Mouse (Mus musculus): ENCODE data around the gene Klf12.

DNA sequence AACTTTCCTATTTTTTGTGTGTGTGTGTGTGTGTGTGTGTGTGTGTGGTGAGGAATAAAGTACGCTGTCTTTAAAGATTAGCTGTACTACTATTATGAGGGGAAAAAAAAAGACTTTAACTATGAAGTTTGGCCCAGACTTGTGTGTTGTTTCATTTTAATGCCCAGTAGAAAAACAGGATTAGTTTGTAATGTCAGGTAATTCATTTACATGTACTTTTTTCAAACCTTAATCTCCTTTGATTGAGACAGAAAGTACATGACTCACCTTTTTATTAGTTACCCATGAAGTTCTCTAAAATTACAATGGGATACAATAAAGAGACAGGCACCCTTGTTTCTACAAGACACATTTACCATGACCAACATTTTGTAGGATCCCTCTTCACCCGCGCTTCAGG is 383.6 kb downstream of the Klf12 start:
- TF ChIP-seq POLR2A (IDR thresholded peaks at IDR 0.05; ENCODE audit: borderline replicate concordance, insufficient read depth, low read length) (no peak), CTCF (IDR thresholded peaks at IDR 0.05; ENCODE audit: borderline replicate concordance, insufficient read depth, low read depth, low read length) (no peak)
